Mouse (Mus musculus) mouse embryonic stem cell (cell line): Measurements from ENCODE around the gene Alox12.

Experiments
- in situ Hi-C, 2 experiments: fragments of 300-500 bp; cut with MboI; formaldehyde crosslinking; loops; 1 replicate in 1 of 2; 3 replicates in 1 of 2; pipeline ENCODE4 v1.14.3; 2019 to 2020; ENCODE audit warnings: low sequenced_read_pairs in 2 of 2, low pct_unique_long_range_greater_than_20kb in 1 of 2, mixed read lengths in 1 of 2; ENCODE audit not compliant: unreplicated experiment in 1 of 2

The Alox12 gene

DNA sequence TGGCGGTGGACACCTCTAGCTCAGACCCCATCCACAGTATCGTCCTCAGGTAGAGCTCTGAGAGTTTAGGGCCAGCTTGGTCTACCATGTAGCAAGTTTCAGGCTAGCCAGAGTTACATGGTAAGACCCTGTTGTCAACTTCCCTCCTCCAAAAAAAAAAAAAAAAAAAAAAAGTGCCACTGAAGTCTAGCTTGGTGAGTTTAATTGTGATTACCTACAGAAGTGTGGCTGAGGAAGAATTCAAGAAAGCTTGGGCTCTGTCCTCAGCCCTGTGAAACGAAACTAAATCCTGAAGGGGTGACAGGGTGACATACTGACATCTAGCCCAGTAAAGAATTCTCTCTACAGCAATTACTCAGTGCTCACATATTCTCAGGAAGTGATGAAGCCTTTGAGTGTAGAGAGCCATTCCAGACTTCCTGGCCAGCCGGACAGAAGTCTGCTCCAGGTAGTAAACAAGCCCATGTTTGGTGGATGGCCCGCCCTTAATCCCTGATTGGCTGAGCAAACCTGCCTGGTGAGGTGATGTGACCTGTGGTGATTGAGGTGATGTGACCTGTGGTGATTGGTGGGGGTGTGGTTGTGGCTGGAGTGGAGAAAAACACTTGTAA lies 46.3 kb downstream of the Alox12 start:
- in situ Hi-C loops: no loop called here

DNA sequence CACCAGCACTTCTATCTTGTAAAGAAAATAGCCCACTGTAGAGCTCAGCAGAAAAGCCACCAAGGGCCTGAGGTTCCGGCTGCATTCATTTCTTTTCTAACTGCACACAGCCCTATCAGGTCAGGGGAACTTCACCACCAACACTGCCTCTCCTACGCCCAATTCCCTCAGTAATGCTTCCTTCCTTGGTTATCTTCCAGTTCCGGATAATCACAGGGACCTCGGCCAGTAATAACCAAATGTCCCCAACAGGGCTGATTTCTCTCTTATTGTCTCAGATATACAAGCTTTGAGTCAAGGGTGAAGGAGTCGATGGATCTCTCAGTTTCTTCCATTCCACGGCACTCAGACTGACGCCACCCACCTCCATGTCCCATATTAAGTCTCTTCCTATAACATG lies 47.9 kb downstream of the Alox12 start:
- in situ Hi-C loops: no loop called here

DNA sequence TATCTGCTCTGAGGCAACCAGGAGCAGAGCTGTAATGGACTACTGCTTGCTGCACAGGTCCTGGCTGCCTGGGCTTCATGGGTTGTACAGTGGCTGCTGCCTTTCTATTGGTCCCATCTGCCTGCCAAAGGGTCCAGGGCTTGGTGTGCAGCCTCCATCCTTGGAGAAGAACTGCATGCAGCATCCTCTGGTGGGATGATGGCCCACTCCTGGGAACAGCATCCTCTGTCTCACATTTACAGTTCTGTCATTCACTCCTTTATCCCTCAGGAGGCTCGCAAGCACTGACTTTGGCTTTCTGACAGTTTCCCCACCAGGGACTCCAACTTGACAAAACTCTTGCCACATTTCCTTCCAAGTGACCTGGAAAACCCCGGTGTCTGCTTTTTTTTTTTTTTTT lies 48.4 kb downstream of the Alox12 start:
- in situ Hi-C loops: no loop called here

DNA sequence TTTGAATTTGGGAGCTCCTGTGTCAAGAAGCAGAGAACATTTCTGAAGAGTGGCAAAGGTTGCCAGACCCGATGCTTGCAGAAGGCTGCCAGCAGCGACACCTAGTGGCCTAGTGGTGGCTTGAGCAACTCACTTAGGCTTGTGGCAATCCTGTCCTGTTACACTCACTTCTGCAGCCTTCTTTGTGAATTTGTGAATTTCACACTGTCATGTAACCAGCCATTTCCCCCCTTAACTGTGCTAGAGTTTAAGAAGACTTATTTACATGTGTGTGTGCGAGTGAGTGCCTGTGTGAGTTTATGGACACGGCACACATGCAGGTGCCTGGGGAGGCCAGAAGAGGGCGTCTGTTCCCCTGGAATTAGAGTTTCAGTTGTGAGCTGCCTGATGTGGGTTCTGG lies 53.5 kb downstream of the Alox12 start:
- in situ Hi-C loops: no loop called here

DNA sequence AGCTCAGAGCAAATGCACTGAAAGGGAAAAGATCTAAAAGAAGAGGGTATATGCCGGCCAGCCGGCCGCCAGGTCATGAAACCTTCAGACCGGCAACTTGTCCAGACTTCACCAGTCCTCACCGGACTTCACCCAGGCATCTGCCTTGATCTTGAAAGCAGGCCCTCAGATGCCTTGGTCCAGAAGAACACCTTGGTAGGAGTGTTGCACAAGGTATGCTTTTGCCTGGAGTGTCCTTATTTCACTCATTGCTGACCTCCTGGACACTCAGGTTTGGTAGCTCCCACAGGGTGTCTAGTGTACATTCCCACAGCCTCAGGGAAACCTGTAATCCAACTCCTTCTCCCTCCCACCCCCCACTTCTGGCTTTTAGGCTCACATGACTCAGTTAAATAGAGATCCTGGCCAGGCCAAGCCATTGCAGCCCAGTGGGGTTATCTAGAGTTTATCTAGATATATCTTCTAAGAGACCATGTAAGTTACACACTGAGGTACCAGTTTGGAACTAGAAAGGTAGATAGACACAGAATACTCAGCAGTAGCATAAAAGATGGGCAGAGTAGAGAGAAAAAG lies 55.0 kb downstream of the Alox12 start:
- in situ Hi-C loops: no loop called here

DNA sequence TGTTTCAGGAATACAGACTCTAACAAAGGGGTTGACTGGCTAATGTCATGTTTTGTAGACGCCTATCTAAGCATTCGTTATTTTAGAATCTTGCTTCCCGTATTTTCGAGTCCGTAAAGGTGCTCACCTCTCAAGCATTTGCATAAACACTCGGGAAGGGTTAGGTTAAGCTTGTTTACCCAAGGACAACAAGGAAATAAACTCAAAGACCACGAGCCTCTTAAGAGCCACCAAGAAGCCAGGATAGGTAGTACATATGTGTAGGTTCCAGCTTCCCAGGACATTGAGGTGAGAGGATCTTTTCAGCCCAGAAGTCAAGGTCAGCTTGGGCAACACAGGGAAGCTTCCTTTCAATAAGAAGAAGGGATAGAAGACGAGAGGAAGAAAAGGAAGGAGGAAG lies 56.0 kb downstream of the Alox12 start:
- in situ Hi-C loops: no loop called here

DNA sequence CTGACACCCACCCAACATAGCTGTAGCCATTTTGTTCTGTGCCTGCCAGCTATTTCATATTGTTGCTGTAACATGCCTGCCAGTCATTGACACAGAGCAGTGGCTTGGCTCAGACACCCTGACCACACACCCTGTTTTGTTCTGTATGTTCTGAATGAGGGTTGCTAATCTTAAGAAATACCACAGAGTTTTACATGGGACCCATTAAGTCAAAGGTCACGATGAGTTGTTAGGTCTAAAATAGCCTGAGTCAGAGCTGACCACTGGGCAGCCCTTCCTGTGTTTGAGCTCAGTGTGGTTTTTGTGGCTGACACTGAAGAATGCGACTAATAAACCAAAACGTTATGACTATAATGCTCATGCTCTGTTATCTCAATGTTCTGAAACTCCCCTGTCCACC lies 56.8 kb downstream of the Alox12 start:
- in situ Hi-C loops: no loop called here

DNA sequence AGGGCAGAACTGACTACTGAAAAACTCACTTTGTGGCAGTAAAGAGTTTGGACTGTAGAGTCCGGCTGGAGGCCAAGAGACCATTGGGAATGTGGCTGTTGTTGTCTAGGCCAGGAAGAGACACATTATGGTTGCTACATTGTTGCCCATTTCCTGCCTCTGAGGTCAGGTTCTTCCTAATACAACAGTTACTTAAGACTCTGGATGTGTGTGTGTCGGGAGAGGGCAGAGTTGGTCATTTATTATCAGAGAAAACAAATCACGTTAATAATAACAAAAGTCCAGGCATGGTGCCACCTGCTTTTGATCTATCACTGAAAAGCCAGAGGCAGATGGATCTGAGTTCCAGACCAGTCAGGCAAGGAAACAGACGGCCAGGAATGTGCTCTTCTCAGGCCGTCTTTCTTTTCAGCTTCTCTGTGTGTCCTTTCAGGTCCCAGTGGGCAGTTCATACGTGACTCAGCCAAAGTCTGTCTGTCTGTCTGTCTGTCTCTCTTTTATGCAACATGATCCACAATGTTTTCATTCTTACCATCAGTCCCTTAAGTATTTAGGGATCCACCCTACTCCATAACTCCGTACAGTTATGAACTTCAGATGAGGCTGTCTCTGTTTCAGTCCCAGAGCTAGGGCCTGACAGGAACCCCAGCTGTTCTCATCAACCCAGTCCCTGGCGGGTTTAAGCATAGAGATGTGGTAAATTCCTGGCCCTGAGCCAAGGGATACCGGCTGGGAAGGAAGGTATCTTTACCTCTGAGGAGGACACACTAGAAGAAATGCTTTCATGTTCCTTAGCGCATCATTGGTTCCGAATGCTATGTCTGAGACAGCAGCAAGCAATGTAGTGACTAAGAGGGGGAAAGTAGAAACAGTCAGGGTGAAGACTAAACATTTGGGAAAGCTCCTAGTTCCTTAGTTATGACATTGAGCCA lies 61.5 kb downstream of the Alox12 start:
- in situ Hi-C loops: no loop called here

DNA sequence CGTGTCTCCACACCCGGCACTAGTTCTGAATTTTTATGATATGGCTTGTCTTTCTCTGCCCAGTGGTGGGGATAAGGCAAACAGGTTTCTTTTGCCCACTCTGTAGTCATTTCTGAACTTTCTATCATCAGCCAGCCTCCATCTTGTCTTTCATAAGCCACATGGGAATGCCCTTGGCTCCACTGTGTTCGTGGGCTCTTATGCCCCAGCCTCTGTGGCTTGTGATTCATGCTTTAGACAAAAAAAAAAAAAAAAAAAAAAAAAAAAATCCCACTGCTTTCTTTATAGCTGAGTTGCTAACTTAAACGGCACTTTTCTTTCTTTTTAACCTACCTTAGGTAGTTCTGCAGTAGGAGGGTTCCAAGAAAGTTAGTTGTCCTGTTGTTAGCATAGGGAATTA lies 63.0 kb downstream of the Alox12 start:
- in situ Hi-C loops: no loop called here
